Mouse (Mus musculus): ENCODE data around the gene Vmn2r87. TPM values are rescaled to one million over a fixed set of nuclear protein-coding genes. Genes with fewer than 3 reads are reported as not detected.
"Not testable (repeated sequence)": the region's sequence is repeated elsewhere in the genome, so short reads cannot be mapped to it uniquely, and the experiment has no call there.

Gene Vmn2r87
- not detected for polyA plus RNA-seq (2017; shearing (Covaris generic))

DNA sequence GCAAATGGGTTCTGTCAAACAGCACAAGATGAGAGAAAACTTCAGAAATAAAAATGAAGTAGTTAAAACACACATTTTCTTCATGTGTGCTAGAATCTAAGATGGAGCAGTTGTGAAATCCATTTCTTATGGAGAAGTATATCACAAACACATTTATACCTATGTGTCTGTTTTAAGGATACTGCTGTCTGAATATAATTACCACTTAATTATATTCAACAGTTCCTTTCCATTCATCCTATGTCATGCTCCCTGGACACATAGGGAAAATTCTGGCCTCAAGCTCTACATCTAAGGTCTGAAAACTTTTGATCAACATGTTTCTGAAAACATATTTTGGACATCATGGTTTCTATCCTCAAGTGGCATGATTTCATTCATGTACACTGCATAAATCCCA, at the start of gene Vmn2r87:
Gene Vmn2r87, minus strand, starts transcription at position 101 of the 400 bp plus-strand sequence.
- no peak for ATAC-seq

DNA sequence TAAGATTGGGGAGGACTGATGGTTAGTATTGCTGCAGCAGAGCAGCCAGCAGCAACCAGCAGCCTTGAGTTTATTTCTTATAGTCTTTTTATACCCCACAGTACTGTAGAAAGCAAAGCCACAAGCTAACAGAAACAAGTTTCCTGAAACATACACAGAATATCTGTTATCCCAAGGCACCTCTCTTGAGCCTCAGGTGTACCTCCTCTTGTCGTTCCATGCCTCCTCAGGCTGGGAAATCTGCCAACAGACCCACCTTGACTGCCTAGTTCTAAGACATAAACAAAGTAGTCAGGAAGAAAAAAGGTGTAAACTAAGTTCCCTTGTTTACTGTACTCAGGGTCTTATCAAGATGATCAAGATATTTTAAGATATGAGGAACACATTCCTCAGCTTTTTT, 47.1 kb upstream of the Vmn2r87 start:
- not testable (repeated sequence) for ATAC-seq

DNA sequence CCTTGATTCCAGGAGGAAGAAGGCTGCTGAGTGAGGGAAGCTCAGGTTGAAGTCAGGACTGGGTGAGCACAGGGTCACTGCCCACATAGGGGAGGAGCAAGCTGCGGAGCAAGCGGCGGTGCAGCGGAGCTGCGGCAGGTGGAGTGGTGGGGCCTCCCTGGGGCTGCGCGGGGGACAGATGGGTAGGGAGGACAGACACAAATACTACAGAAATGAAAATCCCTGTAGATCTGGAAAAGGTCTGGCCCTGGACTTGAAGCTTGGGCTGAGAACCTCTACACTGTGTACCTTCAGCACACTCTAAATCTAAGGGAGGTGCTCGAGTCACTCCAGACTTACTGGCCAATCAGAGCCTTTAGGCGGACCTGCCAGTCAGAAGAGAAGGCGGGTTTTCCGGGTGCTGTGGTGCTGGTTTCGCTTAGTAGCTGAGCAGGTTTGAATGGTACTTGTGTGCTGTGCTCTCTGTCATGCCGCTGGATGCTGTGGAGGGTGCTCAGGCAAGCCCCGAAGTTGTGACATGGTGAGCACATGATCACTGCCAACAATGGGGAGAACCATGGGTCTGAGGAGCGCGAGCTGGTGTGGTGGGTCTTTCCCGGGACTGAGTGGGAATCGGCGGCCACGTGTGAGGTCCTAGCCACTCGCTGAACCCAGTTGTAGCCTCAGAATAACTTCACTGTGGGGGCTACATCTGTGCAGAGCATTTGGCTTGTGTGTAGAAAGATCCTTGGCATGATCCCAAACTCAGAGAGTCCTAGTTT, 44.9 kb upstream of the Vmn2r87 start:
- ATAC-seq, result peak; percentile 96

DNA sequence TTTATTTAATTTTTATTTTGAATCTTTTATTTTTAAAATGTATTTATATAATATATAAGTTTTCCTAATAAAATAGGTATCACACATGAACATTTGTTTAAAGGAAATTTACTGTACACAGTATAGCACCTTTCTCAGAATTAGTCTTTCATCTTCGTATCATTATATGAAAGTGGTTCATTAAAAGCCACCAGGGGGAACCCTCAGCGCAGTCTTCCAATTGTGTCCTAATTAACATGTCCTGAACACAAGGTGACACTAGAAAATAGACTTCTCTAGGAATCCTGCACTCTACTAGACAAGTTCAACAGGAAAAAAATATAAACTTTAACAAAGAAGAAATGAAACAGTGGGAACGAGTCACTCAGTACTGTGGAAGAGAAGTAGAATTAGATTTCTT, 38.9 kb upstream of the Vmn2r87 start:
- peak; percentile 93 for ATAC-seq

DNA sequence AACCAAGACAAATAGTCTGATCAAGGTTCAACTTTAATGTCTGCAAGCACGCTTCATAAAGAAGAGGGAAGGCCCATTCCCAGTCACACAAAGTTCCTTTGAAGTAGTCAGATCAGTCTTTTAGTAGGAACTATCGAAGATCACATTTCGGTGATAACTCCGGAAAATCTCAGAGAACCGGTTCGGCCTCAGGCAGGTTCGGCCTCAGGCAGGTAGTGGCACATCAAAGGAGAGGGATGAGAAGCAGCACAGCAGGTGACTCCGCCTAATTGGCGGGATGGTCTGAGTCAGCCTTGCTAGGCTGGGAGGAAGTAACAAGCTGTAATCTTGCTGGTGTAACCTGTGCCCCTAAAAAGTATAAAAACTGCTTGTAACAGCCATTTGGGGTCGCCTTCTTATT, 30.7 kb upstream of the Vmn2r87 start:
- ATAC-seq, result no peak

DNA sequence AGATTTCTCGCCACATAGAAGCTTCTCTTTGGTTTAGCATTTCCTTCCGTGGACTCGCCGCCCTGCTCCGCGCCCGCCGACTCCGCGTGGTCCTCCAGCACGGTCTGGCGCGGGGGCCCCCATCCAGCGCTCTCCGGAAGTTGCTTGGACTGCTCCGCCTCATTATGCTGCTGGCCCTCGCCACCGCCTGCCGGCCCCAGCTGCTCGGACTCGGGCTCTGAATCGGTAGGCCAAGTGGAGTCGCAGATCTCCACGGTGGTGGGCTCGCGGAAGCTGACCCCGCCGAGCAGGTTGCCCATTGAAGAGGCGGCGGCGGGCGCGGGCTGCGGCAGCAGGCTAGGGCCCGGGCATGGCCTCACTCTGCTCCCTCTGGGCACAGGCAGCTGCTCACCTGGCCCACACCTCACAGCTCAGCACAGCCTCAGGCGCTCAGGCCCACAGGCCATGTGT, 26.9 kb downstream of the Vmn2r87 start:
- ATAC-seq, result no peak

DNA sequence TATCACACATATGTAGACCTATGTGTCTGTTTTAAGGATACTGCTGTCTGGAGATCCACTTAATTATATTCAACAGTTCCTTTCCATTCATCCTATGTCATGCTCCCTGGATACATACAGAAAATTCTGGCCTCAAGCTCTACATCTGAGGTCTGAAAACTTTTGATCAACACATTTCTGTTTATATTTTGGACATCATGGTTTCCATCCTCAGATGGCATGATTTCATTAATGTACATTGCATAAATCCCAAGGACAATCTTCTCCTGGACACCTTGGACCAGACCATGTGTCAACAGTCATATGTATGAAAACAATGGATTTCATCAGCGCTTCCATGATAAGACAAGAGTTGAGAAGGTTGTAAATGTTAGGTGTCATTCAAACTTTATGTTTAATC, 41.2 kb downstream of the Vmn2r87 start, which contains the start of gene Vmn2r86:
Gene Vmn2r86, minus strand, starts transcription at position 101 of the 400 bp plus-strand sequence.
- not testable (repeated sequence) for ATAC-seq

DNA sequence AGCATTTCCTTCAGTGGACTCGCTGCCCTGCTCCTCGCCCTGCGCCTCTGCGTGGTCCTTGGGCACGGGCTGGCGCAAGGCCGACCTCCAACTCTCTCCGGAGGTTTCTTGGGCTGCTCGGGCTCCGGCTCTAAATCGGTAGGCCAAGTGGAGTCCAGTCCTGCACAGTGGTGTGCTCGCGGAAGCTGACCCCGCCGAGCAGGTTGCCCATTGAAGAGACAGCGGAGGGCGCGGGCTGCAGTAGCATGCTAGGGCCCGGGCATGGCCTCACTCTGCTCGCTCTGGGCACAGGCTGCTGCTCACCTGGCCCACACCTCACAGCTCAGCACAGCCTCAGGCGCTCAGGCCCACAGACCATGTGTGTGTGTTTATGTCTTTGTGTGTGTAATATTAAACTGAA, 52.4 kb downstream of the Vmn2r87 start:
- no peak for ATAC-seq

DNA sequence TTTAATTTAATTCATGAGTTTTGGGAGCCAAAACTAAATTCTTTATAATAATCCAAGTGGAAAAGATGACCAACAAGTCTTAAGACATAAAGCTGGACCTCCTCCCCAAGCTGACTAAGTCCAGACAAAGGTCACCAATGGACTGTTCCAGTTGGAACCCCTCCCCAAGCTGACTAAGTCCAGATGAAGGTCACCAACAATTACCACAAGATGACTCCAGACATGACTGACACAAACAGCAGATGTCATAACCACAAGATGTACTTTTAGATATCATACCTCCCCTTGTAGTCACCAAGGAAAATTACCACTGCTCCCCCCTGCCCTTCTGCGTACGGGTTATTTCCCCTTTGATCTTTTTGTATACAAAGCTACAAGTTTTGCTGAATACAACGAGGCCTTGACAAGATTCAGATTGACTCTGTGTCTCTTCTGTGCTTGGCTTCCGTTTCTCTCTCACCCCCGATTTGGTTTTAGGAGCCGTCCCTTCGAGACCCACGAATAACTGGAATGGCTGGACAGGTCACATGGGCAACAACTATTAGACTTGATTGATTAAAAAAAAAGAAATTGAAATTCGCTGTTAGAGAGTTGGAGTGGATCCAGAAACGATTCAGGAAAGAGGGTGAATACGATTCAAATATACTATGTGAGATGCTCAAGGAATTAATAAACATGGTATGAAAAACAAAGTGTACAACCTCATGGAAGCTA, 62.9 kb downstream of the Vmn2r87 start:
- not testable (repeated sequence) for ATAC-seq

DNA sequence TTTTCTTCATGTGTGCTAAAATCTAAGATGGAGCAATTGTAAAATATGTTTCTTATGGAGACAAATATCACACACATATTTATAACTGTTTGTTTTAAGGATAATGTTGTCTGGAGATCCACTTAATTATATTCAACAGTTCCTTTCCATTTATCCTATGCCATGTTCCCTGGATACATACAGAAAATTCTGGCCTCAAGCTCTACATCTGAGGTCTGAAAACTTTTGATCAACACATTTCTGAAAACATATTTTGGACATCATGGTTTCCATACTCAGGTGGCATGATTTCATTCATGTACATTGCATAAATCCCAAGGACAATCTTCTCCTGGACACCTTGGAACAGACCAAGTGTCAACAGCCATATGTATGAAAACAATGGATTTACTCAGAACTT, 67.6 kb downstream of the Vmn2r87 start, which contains the start of gene Vmn2r85:
Gene Vmn2r85, minus strand, starts transcription at position 101 of the 400 bp plus-strand sequence.
- ATAC-seq, result not testable (repeated sequence)

DNA sequence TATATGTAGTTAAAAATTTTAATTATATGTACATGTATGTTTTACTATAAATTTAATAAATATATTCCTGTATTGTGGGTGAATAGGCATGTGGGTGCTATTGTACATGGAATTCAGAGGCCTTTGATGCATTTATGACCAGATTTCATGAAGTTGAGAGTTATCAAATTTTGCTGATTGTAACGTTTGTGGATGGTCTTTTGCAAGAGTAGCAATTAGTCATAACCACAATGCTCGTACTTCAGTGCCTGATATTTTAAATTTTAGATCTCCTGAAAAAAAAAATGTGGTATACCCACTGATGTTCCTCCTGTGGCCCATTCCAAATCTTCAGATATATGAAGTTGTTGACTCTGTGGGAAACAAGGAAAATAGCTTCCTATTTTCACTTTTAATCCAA, 74.8 kb downstream of the Vmn2r87 start:
- not testable (repeated sequence) for ATAC-seq

Other genes with a start within 250 kb of the Vmn2r87 start
- under 1 TPM in 1 of 2 experiments, not detected in 1; 0.14 TPM for gene Neurod4, start 217.2 kb downstream of the Vmn2r87 start, polyA plus RNA-seq (2017; shearing (Covaris generic))
- gene Tespa1, start 174.5 kb downstream of the Vmn2r87 start, polyA plus RNA-seq (2017; shearing (Covaris generic)), result 100 to 1,000 TPM; 277 to 337 TPM
- 1 to 10 TPM; 1.2 to 2.3 TPM for gene Vmn2r84, start 103.1 kb downstream of the Vmn2r87 start, polyA plus RNA-seq (2017; shearing (Covaris generic))
- gene Vmn2r85, start 67.7 kb downstream of the Vmn2r87 start, polyA plus RNA-seq (2017; shearing (Covaris generic)), result under 1 TPM; 0.10 to 0.34 TPM
- gene Vmn2r86, start 41.3 kb downstream of the Vmn2r87 start, polyA plus RNA-seq (2017; shearing (Covaris generic)), result under 1 TPM in 1 of 2 experiments, not detected in 1; 0.09 TPM

All from activated CD4-positive, CD25-positive, alpha-beta regulatory T cell, adult 4 months (primary cell).